Mouse (Mus musculus): Measurements from ENCODE around the gene Traf3ip3. TPM values are rescaled to one million over a fixed set of nuclear protein-coding genes. Genes with fewer than 3 reads are reported as not detected.

The Traf3ip3 gene
- total RNA-seq, 1 experiment = 0.67 TPM

DNA sequence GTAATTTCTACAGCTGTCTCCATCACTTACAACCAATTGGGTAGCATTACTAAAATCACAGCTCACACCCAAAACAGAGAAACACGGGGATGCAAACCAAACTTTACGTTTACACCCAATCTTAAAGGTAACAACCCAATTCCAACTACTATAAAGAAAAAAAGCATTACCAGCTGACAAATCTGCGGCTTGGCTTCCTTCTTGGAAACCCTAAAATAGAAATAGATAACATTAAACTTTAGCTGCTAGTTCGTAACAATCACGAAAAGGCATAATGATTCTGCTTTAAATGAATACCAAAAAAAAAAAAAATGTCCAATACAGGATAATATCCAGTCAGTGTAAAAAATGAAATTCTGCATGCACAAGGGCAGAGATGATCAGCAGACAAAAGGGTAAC lies 72.2 kb downstream of the Traf3ip3 start:
- H3K36me3 ChIP-seq (ENCODE audit: control insufficient read depth, insufficient read depth, low read length, poor library complexity, severe bottlenecking) = peaks cover 15% of the 10 kb centered on the region; the same call in 1 of the 2 replicates
- H3K27ac ChIP-seq (ENCODE audit: insufficient read depth, low read depth, low read length, poor library complexity, severe bottlenecking) = no peak overlapping the region
- peak overlapping the region; percentile 91 to 97 for H3K4me3 ChIP-seq (ENCODE audit: insufficient read depth in 1 of 2, low read depth in 1 of 2, low read length in 2 of 2, poor library complexity in 1 of 2, severe bottlenecking in 1 of 2)
- no peak for DNase-seq (ENCODE audit: low read depth, low spot score)
- no peaks in the 10 kb centered on the region for H3K9me3 ChIP-seq (ENCODE audit: control insufficient read depth, insufficient read depth, low read depth, low read length)
- peaks cover 0 to 2% of the 10 kb centered on the region in 2 experiments; a peak in 3 of 4 replicates for H3K4me1 ChIP-seq (ENCODE audit: control insufficient read depth in 2 of 2, insufficient read depth in 2 of 2, low read length in 2 of 2, poor library complexity in 1 of 2)
- TF ChIP-seq CHD2 (IDR thresholded peaks at IDR 0.05; ENCODE audit: low read depth, low read length) (no peak), MAFK (IDR thresholded peaks at IDR 0.05; ENCODE audit: insufficient read depth, low read depth, low read length) (no peak), ZC3H11A (IDR thresholded peaks at IDR 0.05; ENCODE audit: borderline replicate concordance, low read depth, low read length) (no peak), ZNF384 (IDR thresholded peaks at IDR 0.05; ENCODE audit: low read depth, low read length) (no peak), HCFC1 (IDR thresholded peaks at IDR 0.05; ENCODE audit: borderline replicate concordance, insufficient read depth, low read length) (no peak)
- in situ Hi-C loops (cut with MboI; ENCODE audit: low sequenced_read_pairs in 2 of 2, unreplicated experiment in 2 of 2) = no loop called here
- peak overlapping the region; percentile 95; the same call in 1 of the 2 replicates for H3K9ac ChIP-seq (ENCODE audit: insufficient read depth, low read depth, low read length, poor library complexity, severe bottlenecking)

- TF ChIP-seq ZNF384 (IDR thresholded peaks at IDR 0.05; ENCODE audit: low read depth, low read length) (no peak), HCFC1 (IDR thresholded peaks at IDR 0.05; ENCODE audit: borderline replicate concordance, insufficient read depth, low read length) (no peak), MAFK (IDR thresholded peaks at IDR 0.05; ENCODE audit: insufficient read depth, low read depth, low read length) (no peak), CHD2 (IDR thresholded peaks at IDR 0.05; ENCODE audit: low read depth, low read length) (no peak), ZC3H11A (IDR thresholded peaks at IDR 0.05; ENCODE audit: borderline replicate concordance, low read depth, low read length) (no peak)
- Histone ChIP-seq H3K9me3 (ENCODE audit: control insufficient read depth, insufficient read depth, low read depth, low read length) (no peaks in the 10 kb centered on the region), H3K27ac (ENCODE audit: insufficient read depth, low read depth, low read length, poor library complexity, severe bottlenecking) (no peak overlapping the region), H3K4me3 (ENCODE audit: insufficient read depth in 1 of 2, low read depth in 1 of 2, low read length in 2 of 2, poor library complexity in 1 of 2, severe bottlenecking in 1 of 2) (no peak overlapping the region), H3K36me3 (ENCODE audit: control insufficient read depth, insufficient read depth, low read length, poor library complexity, severe bottlenecking) (peaks cover 23% of the 10 kb centered on the region), H3K4me1 (ENCODE audit: control insufficient read depth in 2 of 2, insufficient read depth in 2 of 2, low read length in 2 of 2, poor library complexity in 1 of 2) (peaks cover 0 to 2% of the 10 kb centered on the region in 2 experiments; a peak in 3 of 4 replicates), H3K9ac (ENCODE audit: insufficient read depth, low read depth, low read length, poor library complexity, severe bottlenecking) (no peak overlapping the region)
- in situ Hi-C loops (cut with MboI; ENCODE audit: low sequenced_read_pairs in 2 of 2, unreplicated experiment in 2 of 2) = no loop called here
- no peak for DNase-seq (ENCODE audit: low read depth, low spot score)
These were observed 73.4 kb downstream of the Traf3ip3 start for GRCm38 (mm10) chr1:193128055-193128454.

GRCm38 (mm10) chr1:193125835-193126234 lies 75.7 kb downstream of the Traf3ip3 start:
- peaks cover 0 to 2% of the 10 kb centered on the region in 2 experiments; a peak in 3 of 4 replicates for H3K4me1 ChIP-seq (ENCODE audit: control insufficient read depth in 2 of 2, insufficient read depth in 2 of 2, low read length in 2 of 2, poor library complexity in 1 of 2)
- H3K27ac ChIP-seq (ENCODE audit: insufficient read depth, low read depth, low read length, poor library complexity, severe bottlenecking) = no peak overlapping the region
- no peak overlapping the region for H3K9ac ChIP-seq (ENCODE audit: insufficient read depth, low read depth, low read length, poor library complexity, severe bottlenecking)
- H3K9me3 ChIP-seq (ENCODE audit: control insufficient read depth, insufficient read depth, low read depth, low read length) = no peaks in the 10 kb centered on the region
- DNase-seq (ENCODE audit: low read depth, low spot score) = no peak
- peak; percentile 72 for TF ChIP-seq MAFK (IDR thresholded peaks at IDR 0.05; ENCODE audit: insufficient read depth, low read depth, low read length)
- no peak for TF ChIP-seq HCFC1 (IDR thresholded peaks at IDR 0.05; ENCODE audit: borderline replicate concordance, insufficient read depth, low read length)
- no peak for TF ChIP-seq ZC3H11A (IDR thresholded peaks at IDR 0.05; ENCODE audit: borderline replicate concordance, low read depth, low read length)
- TF ChIP-seq CHD2 (IDR thresholded peaks at IDR 0.05; ENCODE audit: low read depth, low read length) = no peak
- peaks cover 45% of the 10 kb centered on the region for H3K36me3 ChIP-seq (ENCODE audit: control insufficient read depth, insufficient read depth, low read length, poor library complexity, severe bottlenecking)
- in situ Hi-C loops (cut with MboI; ENCODE audit: low sequenced_read_pairs in 2 of 2, unreplicated experiment in 2 of 2) = no loop called here
- no peak overlapping the region for H3K4me3 ChIP-seq (ENCODE audit: insufficient read depth in 1 of 2, low read depth in 1 of 2, low read length in 2 of 2, poor library complexity in 1 of 2, severe bottlenecking in 1 of 2)

Other genes with a start within 250 kb of the Traf3ip3 start
- gene Syt14, start 165.9 kb downstream of the Traf3ip3 start, total RNA-seq (2012; rRNA removed) = 8.5 and 15.1 TPM in 2 replicates
- 25.6 and 28.2 TPM in 2 replicates for gene Diexf, start 71.4 kb downstream of the Traf3ip3 start, total RNA-seq (2012; rRNA removed)
- 3.6 and 4.8 TPM in 2 replicates for gene Irf6, start 48.6 kb downstream of the Traf3ip3 start, total RNA-seq (2012; rRNA removed)
- gene A130010J15Rik, start 33.7 kb downstream of the Traf3ip3 start, total RNA-seq (2012; rRNA removed) = 5.7 and 7.6 TPM in 2 replicates
- 2.9 and 3.5 TPM in 2 replicates for gene Lamb3, start 6.0 kb upstream of the Traf3ip3 start, total RNA-seq (2012; rRNA removed)
- 0.18 TPM in 1 of 2 replicates, not detected in the other for gene Hsd11b1, start 62.4 kb upstream of the Traf3ip3 start, total RNA-seq (2012; rRNA removed)
- 4.8 and 7.3 TPM in 2 replicates for gene G0s2, start 71.5 kb upstream of the Traf3ip3 start, total RNA-seq (2012; rRNA removed)
- gene Camk1g, start 168.6 kb upstream of the Traf3ip3 start, total RNA-seq (2012; rRNA removed) = not detected in 2 replicates

All from ES-E14 (cell line).